Mouse (Mus musculus) ES-CJ7 (cell line): ENCODE measurements around the gene Kcnq2.
A peak's percentile ranks its signal among the peaks of the same experiment; 100 is the strongest.

Experiments used
- DNase-seq: peaks from one replicate; pipeline ENCODE4 v3.0.0; 2011; ENCODE audit warnings: low read depth, low spot score

Kcnq2 gene

GRCm38 (mm10) chr2:181042376-181042775 lies 92.7 kb downstream of the Kcnq2 start:
- DNase-seq = no peak

GRCm38 (mm10) chr2:181041941-181042340 lies 93.2 kb downstream of the Kcnq2 start:
- peak; percentile 21 for DNase-seq

- DNase-seq = peak; percentile 5
Measured at GRCm38 (mm10) chr2:181039356-181039680, 95.8 kb downstream of the Kcnq2 start.

- peak; percentile 41 for DNase-seq
Measured at GRCm38 (mm10) chr2:181038644-181039355, 96.3 kb downstream of the Kcnq2 start.

GRCm38 (mm10) chr2:181036561-181036960 lies 98.5 kb downstream of the Kcnq2 start:
- DNase-seq = peak; percentile 14

- no peak for DNase-seq
Measured at GRCm38 (mm10) chr2:181035186-181035585, 99.9 kb downstream of the Kcnq2 start.

GRCm38 (mm10) chr2:181033310-181033709 lies 101.8 kb downstream of the Kcnq2 start:
- no peak for DNase-seq

- no peak for DNase-seq
Measured at GRCm38 (mm10) chr2:181032407-181032806, 102.7 kb downstream of the Kcnq2 start.

GRCm38 (mm10) chr2:181031406-181031934 lies 103.6 kb downstream of the Kcnq2 start:
- DNase-seq = no peak
